ENCODE assay signal across 9 mouse cellular contexts in the genomic region with DNA sequence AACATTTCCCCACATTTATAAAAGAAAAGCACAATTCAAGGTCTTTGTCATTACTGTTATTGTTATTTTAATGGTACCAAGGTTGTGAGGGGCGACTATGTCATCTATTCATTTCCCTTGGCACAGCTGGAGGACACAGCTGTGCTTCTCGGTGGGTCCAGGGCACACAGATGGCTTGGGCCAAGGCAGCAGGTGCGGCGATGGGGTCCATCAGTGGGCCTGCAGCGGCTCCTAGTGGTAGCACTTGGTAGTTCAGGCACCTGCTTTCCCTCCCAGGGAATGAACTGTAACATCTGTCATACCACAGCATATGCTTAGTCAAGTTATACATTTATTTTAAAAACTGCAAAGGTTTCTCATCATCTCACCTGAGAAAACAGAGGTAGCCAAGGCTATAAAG. TPM values are rescaled to one million over a fixed set of nuclear protein-coding genes. Genes with fewer than 3 reads are reported as not detected.
DNase-seq lines count a peak whose midpoint lies in the region; ATAC-seq and TF ChIP-seq lines count a peak whose summit lies in the region.
"Had no signal": no experiment of that assay in that cellular context is flagged by ENCODE, and none has a peak within 500 bp of the region (broad histone marks: within the 10 kb centered on the region; RNA-seq: fewer than 3 reads in every experiment).

No protein-coding gene starts in this region.

- TF ChIP-seq EP300 in heart, postnatal 0 days (IDR thresholded peaks at IDR 0.05; ENCODE audit: low read depth): no peak

- no peak for TF ChIP-seq POLR2A in bone marrow, adult 2 months (IDR thresholded peaks at IDR 0.05; ENCODE audit: borderline replicate concordance, control insufficient read depth, low read depth, low read length)

- no peak overlapping the region for H3K9ac ChIP-seq in heart, postnatal 0 days (replicated peaks; ENCODE audit: low read depth, low read length)
- no peak overlapping the region for H3K9ac ChIP-seq in forebrain, embryonic 13.5 days
- H3K9ac ChIP-seq in liver, embryonic 13.5 days: no peak overlapping the region
- H3K9ac ChIP-seq in neural tube, embryonic 15.5 days (replicated peaks): no peak overlapping the region

- ATAC-seq in heart, postnatal 0 days (ENCODE audit: insufficient read depth, low read depth): no peak
- ATAC-seq in forebrain, embryonic 13.5 days: peak; percentile 68
- ATAC-seq in liver, embryonic 13.5 days (ENCODE audit: low read depth): no peak
- peak; percentile 47; the same call in 1 of the 2 replicates for ATAC-seq in neural tube, embryonic 15.5 days (ENCODE audit: low FRiP score)

- 2% methylated on average over 5 of the region's 5 CpGs for WGBS in heart, postnatal 0 days
- 2% methylated on average over 5 of the region's 5 CpGs for WGBS in bone marrow, adult 2 months
- WGBS in forebrain, embryonic 13.5 days: 0% methylated on average over 5 of the region's 5 CpGs
- 5% methylated on average over 5 of the region's 5 CpGs for WGBS in liver, embryonic 13.5 days (ENCODE audit: insufficient replicate concordance)
- 0% methylated on average over 5 of the region's 5 CpGs for WGBS in neural tube, embryonic 15.5 days

- no peak for DNase-seq in heart, postnatal 0 days (ENCODE audit: low spot score)
- no peak for DNase-seq in heart, adult 11 months
- DNase-seq in kidney, postnatal 10 days: peak; percentile 77
- peak; percentile 6 for DNase-seq in liver, embryonic 13.5 days
- peak; percentile 40 for DNase-seq in urinary bladder, postnatal 25 days (ENCODE audit: low spot score)

- H3K4me3 ChIP-seq in heart, postnatal 0 days (ENCODE audit: low read depth, low read length): no peak overlapping the region
- no peak overlapping the region for H3K4me3 ChIP-seq in bone marrow, adult 2 months (replicated peaks; ENCODE audit: control insufficient read depth, low read depth, low read length)
- no peak overlapping the region for H3K4me3 ChIP-seq in forebrain, embryonic 13.5 days
- no peak overlapping the region for H3K4me3 ChIP-seq in liver, embryonic 13.5 days (replicated peaks)
- H3K4me3 ChIP-seq in neural tube, embryonic 15.5 days (replicated peaks): no peak overlapping the region

- H3K4me2 ChIP-seq in heart, postnatal 0 days (ENCODE audit: low read depth, low read length): no peak overlapping the region
- no peak overlapping the region for H3K4me2 ChIP-seq in forebrain, embryonic 13.5 days
- no peak overlapping the region for H3K4me2 ChIP-seq in liver, embryonic 13.5 days
- no peak overlapping the region for H3K4me2 ChIP-seq in neural tube, embryonic 15.5 days

- TF ChIP-seq CTCF in heart, postnatal 0 days (IDR thresholded peaks at IDR 0.05; ENCODE audit: low read depth): peak; percentile 69
- TF ChIP-seq CTCF in bone marrow, adult 2 months (IDR thresholded peaks at IDR 0.05; ENCODE audit: control insufficient read depth, insufficient read depth, low read length): peak; percentile 35; the same call in 1 of the 2 replicates

- H3K27ac ChIP-seq in heart, postnatal 0 days (ENCODE audit: low read depth): no peak overlapping the region
- no peak overlapping the region for H3K27ac ChIP-seq in bone marrow, adult 2 months (ENCODE audit: control insufficient read depth, insufficient read depth, low read depth, low read length, poor library complexity)
- no peak overlapping the region for H3K27ac ChIP-seq in forebrain, embryonic 13.5 days
- no peak overlapping the region for H3K27ac ChIP-seq in liver, embryonic 13.5 days
- no peak overlapping the region for H3K27ac ChIP-seq in neural tube, embryonic 15.5 days (replicated peaks)

- no peaks in the 10 kb centered on the region for H3K36me3 ChIP-seq in heart, postnatal 0 days (replicated peaks; ENCODE audit: control insufficient read depth, insufficient read depth, low read length)
- H3K36me3 ChIP-seq in forebrain, embryonic 13.5 days (ENCODE audit: poor library complexity, severe bottlenecking): no peaks in the 10 kb centered on the region
- no peaks in the 10 kb centered on the region for H3K36me3 ChIP-seq in liver, embryonic 13.5 days
- no peaks in the 10 kb centered on the region for H3K36me3 ChIP-seq in neural tube, embryonic 15.5 days

- no peaks in the 10 kb centered on the region for H3K4me1 ChIP-seq in heart, postnatal 0 days (ENCODE audit: control insufficient read depth, insufficient read depth)
- no peaks in the 10 kb centered on the region for H3K4me1 ChIP-seq in bone marrow, adult 2 months (ENCODE audit: control insufficient read depth, insufficient read depth, low read length)
- peaks cover 17% of the 10 kb centered on the region for H3K4me1 ChIP-seq in forebrain, embryonic 13.5 days
- H3K4me1 ChIP-seq in liver, embryonic 13.5 days (replicated peaks): no peaks in the 10 kb centered on the region
- peaks cover 16% of the 10 kb centered on the region for H3K4me1 ChIP-seq in neural tube, embryonic 15.5 days

- H3K9me3 ChIP-seq in heart, postnatal 0 days (replicated peaks; ENCODE audit: control insufficient read depth, low read length): no peaks in the 10 kb centered on the region
- no peaks in the 10 kb centered on the region for H3K9me3 ChIP-seq in forebrain, embryonic 13.5 days (replicated peaks)
- H3K9me3 ChIP-seq in liver, embryonic 13.5 days (replicated peaks): no peaks in the 10 kb centered on the region
- H3K9me3 ChIP-seq in neural tube, embryonic 15.5 days (replicated peaks): no peaks in the 10 kb centered on the region

- H3K27me3 ChIP-seq in heart, postnatal 0 days (ENCODE audit: control insufficient read depth, insufficient read depth, low read length): peaks cover 17% of the 10 kb centered on the region; the same call in 1 of the 2 replicates
- peaks cover 69% of the 10 kb centered on the region for H3K27me3 ChIP-seq in forebrain, embryonic 13.5 days
- peaks cover 19% of the 10 kb centered on the region for H3K27me3 ChIP-seq in liver, embryonic 13.5 days
- H3K27me3 ChIP-seq in neural tube, embryonic 15.5 days (replicated peaks): peaks cover 66% of the 10 kb centered on the region

RNA-seq across cellular contexts. Expression of a gene that starts 7.0 kb away (rescaled TPM):
- total RNA-seq in heart, postnatal 0 days (2014; rRNA removed; ENCODE audit: low replicate concordance): not detected in 2 replicates
- polyA plus RNA-seq in heart, postnatal 0 days (2015; fragmentation: Nextera tagmentation; extraction: Ambion mirVana): 0.04 and 0.05 TPM in 2 replicates
- 1.2 TPM in 1 of 2 replicates, not detected in the other for polyA plus RNA-seq in bone marrow, adult 2 months (2011; ENCODE audit: insufficient read depth, insufficient read length, low replicate concordance, missing spikeins)
- polyA plus RNA-seq in forebrain, embryonic 13.5 days (2015; fragmentation: Nextera tagmentation; extraction: Ambion mirVana): 0.57 TPM in 2 replicates
- 0.02 TPM in 1 of 2 replicates, not detected in the other for polyA plus RNA-seq in liver, embryonic 13.5 days (2015; fragmentation: Nextera tagmentation; extraction: Ambion mirVana)
- 3.0 and 3.1 TPM in 2 replicates for polyA plus RNA-seq in neural tube, embryonic 15.5 days (2015; fragmentation: Nextera tagmentation; extraction: Ambion mirVana)
- total RNA-seq: heart, adult 18-20 months had no signal

Comparison
In these comparisons a context has a peak if more than half of its experiments do, and no peak if none do; other contexts are left out.
1. ATAC-seq: peak in forebrain, embryonic 13.5 days (single experiment) and neural tube, embryonic 15.5 days (single experiment); none in heart, postnatal 0 days (single experiment) and liver, embryonic 13.5 days (single experiment).
2. DNase-seq: peak in kidney, postnatal 10 days (single experiment), liver, embryonic 13.5 days (single experiment) and urinary bladder, postnatal 25 days (single experiment); none in heart, postnatal 0 days (single experiment) and heart, adult 11 months (single experiment).